Mouse (Mus musculus): ENCODE data around the gene Plpp2. TPM values are rescaled to one million over a fixed set of nuclear protein-coding genes. Genes with fewer than 3 reads are reported as not detected.
A peak's percentile ranks its signal among the peaks of the same experiment; 100 is the strongest.

The Plpp2 gene
- 5.7 and 5.9 TPM in 2 replicates for polyA plus RNA-seq (2012; ENCODE audit: insufficient read depth, low replicate concordance)

GRCm38 (mm10) chr10:79533126-79533911, at the start of gene Plpp2:
Plpp2 (minus strand) TSS chr10:79533796.
- H3K9me3 ChIP-seq: no peaks in the 10 kb centered on the region; the same call in 1 of the 2 replicates
- TF ChIP-seq GATA1 (IDR thresholded peaks at IDR 0.05; ENCODE audit: borderline replicate concordance, low read length) (no peak), FLI1 (IDR thresholded peaks at IDR 0.05; ENCODE audit: low read length) (no peak)

GRCm38 (mm10) chr10:79581501-79581900, 47.9 kb upstream of the Plpp2 start:
- no peaks in the 10 kb centered on the region for H3K36me3 ChIP-seq (replicated peaks; ENCODE audit: low read length)
- H3K4me3 ChIP-seq (replicated peaks): no peak overlapping the region
- H3K9me3 ChIP-seq: peaks cover 10% of the 10 kb centered on the region
- H3K4me1 ChIP-seq: no peaks in the 10 kb centered on the region
- TF ChIP-seq FLI1 (IDR thresholded peaks at IDR 0.05; ENCODE audit: low read length): no peak
- no peak for TF ChIP-seq GATA1 (IDR thresholded peaks at IDR 0.05; ENCODE audit: borderline replicate concordance, low read length)
- peaks cover 45% of the 10 kb centered on the region for H3K27me3 ChIP-seq (replicated peaks)

More at GRCm38 (mm10) chr10:79533126-79533911, at the start of gene Plpp2:
- peaks cover 64% of the 10 kb centered on the region for H3K27me3 ChIP-seq (replicated peaks)
- H3K36me3 ChIP-seq (replicated peaks; ENCODE audit: low read length): peaks cover 4% of the 10 kb centered on the region
- peaks cover 61% of the 10 kb centered on the region for H3K4me1 ChIP-seq
- H3K4me3 ChIP-seq (replicated peaks): peak within 1 kb of the TSS; percentile 92

GRCm38 (mm10) chr10:79580811-79581210, 47.2 kb upstream of the Plpp2 start:
- H3K4me1 ChIP-seq: no peaks in the 10 kb centered on the region
- no peak overlapping the region for H3K4me3 ChIP-seq (replicated peaks)
- H3K36me3 ChIP-seq (replicated peaks; ENCODE audit: low read length): no peaks in the 10 kb centered on the region
- TF ChIP-seq GATA1 (IDR thresholded peaks at IDR 0.05; ENCODE audit: borderline replicate concordance, low read length): no peak
- TF ChIP-seq FLI1 (IDR thresholded peaks at IDR 0.05; ENCODE audit: low read length): no peak
- H3K9me3 ChIP-seq: peaks cover 10% of the 10 kb centered on the region
- H3K27me3 ChIP-seq (replicated peaks): peaks cover 39% of the 10 kb centered on the region

- peaks cover 37% of the 10 kb centered on the region for H3K27me3 ChIP-seq (replicated peaks)
- H3K9me3 ChIP-seq: peaks cover 10% of the 10 kb centered on the region
- TF ChIP-seq GATA1 (IDR thresholded peaks at IDR 0.05; ENCODE audit: borderline replicate concordance, low read length) (no peak), FLI1 (IDR thresholded peaks at IDR 0.05; ENCODE audit: low read length) (no peak)
- H3K4me3 ChIP-seq (replicated peaks): no peak overlapping the region
- H3K4me1 ChIP-seq: no peaks in the 10 kb centered on the region
- no peaks in the 10 kb centered on the region for H3K36me3 ChIP-seq (replicated peaks; ENCODE audit: low read length)
Observed at GRCm38 (mm10) chr10:79580356-79580755, 46.8 kb upstream of the Plpp2 start.

- TF ChIP-seq GATA1 (IDR thresholded peaks at IDR 0.05; ENCODE audit: borderline replicate concordance, low read length) (no peak), FLI1 (IDR thresholded peaks at IDR 0.05; ENCODE audit: low read length) (no peak)
Observed at GRCm38 (mm10) chr10:79579781-79580180, 46.2 kb upstream of the Plpp2 start.

GRCm38 (mm10) chr10:79578891-79579290, 45.3 kb upstream of the Plpp2 start:
- no peak for TF ChIP-seq GATA1 (IDR thresholded peaks at IDR 0.05; ENCODE audit: borderline replicate concordance, low read length)
- no peak for TF ChIP-seq FLI1 (IDR thresholded peaks at IDR 0.05; ENCODE audit: low read length)
- no peaks in the 10 kb centered on the region for H3K4me1 ChIP-seq
- H3K27me3 ChIP-seq (replicated peaks): peaks cover 28% of the 10 kb centered on the region
- H3K9me3 ChIP-seq: peaks cover 10% of the 10 kb centered on the region
- H3K36me3 ChIP-seq (replicated peaks; ENCODE audit: low read length): no peaks in the 10 kb centered on the region
- no peak overlapping the region for H3K4me3 ChIP-seq (replicated peaks)

More at GRCm38 (mm10) chr10:79579781-79580180, 46.2 kb upstream of the Plpp2 start:
- H3K36me3 ChIP-seq (replicated peaks; ENCODE audit: low read length): no peaks in the 10 kb centered on the region
- H3K4me1 ChIP-seq: no peaks in the 10 kb centered on the region
- H3K9me3 ChIP-seq: peaks cover 10% of the 10 kb centered on the region
- H3K4me3 ChIP-seq (replicated peaks): no peak overlapping the region
- H3K27me3 ChIP-seq (replicated peaks): peaks cover 35% of the 10 kb centered on the region

- Histone ChIP-seq H3K36me3 (replicated peaks; ENCODE audit: low read length) (no peaks in the 10 kb centered on the region), H3K4me1 (no peaks in the 10 kb centered on the region), H3K27me3 (replicated peaks) (peaks cover 24% of the 10 kb centered on the region), H3K9me3 (peaks cover 10% of the 10 kb centered on the region), H3K4me3 (replicated peaks) (no peak overlapping the region)
- TF ChIP-seq FLI1 (IDR thresholded peaks at IDR 0.05; ENCODE audit: low read length): no peak
- TF ChIP-seq GATA1 (IDR thresholded peaks at IDR 0.05; ENCODE audit: borderline replicate concordance, low read length): no peak
Observed at GRCm38 (mm10) chr10:79578276-79578675, 44.7 kb upstream of the Plpp2 start.

- Histone ChIP-seq H3K27me3 (replicated peaks) (peaks cover 24% of the 10 kb centered on the region), H3K36me3 (replicated peaks; ENCODE audit: low read length) (no peaks in the 10 kb centered on the region), H3K4me3 (replicated peaks) (no peak overlapping the region), H3K9me3 (peaks cover 10% of the 10 kb centered on the region), H3K4me1 (no peaks in the 10 kb centered on the region)
- no peak for TF ChIP-seq GATA1 (IDR thresholded peaks at IDR 0.05; ENCODE audit: borderline replicate concordance, low read length)
- no peak for TF ChIP-seq FLI1 (IDR thresholded peaks at IDR 0.05; ENCODE audit: low read length)
Observed at GRCm38 (mm10) chr10:79577376-79577775, 43.8 kb upstream of the Plpp2 start.

- no peak overlapping the region for H3K4me3 ChIP-seq (replicated peaks)
- peaks cover 4% of the 10 kb centered on the region for H3K9me3 ChIP-seq
- peaks cover 24% of the 10 kb centered on the region for H3K27me3 ChIP-seq (replicated peaks)
- H3K36me3 ChIP-seq (replicated peaks; ENCODE audit: low read length): no peaks in the 10 kb centered on the region
- H3K4me1 ChIP-seq: no peaks in the 10 kb centered on the region
- TF ChIP-seq FLI1 (IDR thresholded peaks at IDR 0.05; ENCODE audit: low read length) (no peak), GATA1 (IDR thresholded peaks at IDR 0.05; ENCODE audit: borderline replicate concordance, low read length) (no peak)
Observed at GRCm38 (mm10) chr10:79575754-79576153, 42.2 kb upstream of the Plpp2 start.

- no peak overlapping the region for H3K4me3 ChIP-seq (replicated peaks)
- TF ChIP-seq FLI1 (IDR thresholded peaks at IDR 0.05; ENCODE audit: low read length) (no peak), GATA1 (IDR thresholded peaks at IDR 0.05; ENCODE audit: borderline replicate concordance, low read length) (no peak)
- H3K4me1 ChIP-seq: no peaks in the 10 kb centered on the region
- peaks cover 4% of the 10 kb centered on the region for H3K9me3 ChIP-seq
- peaks cover 22% of the 10 kb centered on the region for H3K27me3 ChIP-seq (replicated peaks)
- no peaks in the 10 kb centered on the region for H3K36me3 ChIP-seq (replicated peaks; ENCODE audit: low read length)
Observed at GRCm38 (mm10) chr10:79574796-79575195, 41.2 kb upstream of the Plpp2 start.
